Mouse (Mus musculus) embryonic fibroblast, embryonic 13.5 days (primary cell): ENCODE results near the gene Wfdc11.

Source experiments
- CTCF ChIP-seq: IDR thresholded peaks from 2 replicates; pipeline ENCODE4 v1.5.1; 2011; ENCODE audit warnings: mild to moderate bottlenecking, control low read depth, low read length, moderate library complexity, borderline replicate concordance; ENCODE audit not compliant: insufficient read depth
- POLR2A ChIP-seq: IDR thresholded peaks from 2 replicates; pipeline ENCODE4 v1.6.1; 2011; ENCODE audit warnings: low read depth, mild to moderate bottlenecking, control low read depth, low read length, moderate library complexity

DNA sequence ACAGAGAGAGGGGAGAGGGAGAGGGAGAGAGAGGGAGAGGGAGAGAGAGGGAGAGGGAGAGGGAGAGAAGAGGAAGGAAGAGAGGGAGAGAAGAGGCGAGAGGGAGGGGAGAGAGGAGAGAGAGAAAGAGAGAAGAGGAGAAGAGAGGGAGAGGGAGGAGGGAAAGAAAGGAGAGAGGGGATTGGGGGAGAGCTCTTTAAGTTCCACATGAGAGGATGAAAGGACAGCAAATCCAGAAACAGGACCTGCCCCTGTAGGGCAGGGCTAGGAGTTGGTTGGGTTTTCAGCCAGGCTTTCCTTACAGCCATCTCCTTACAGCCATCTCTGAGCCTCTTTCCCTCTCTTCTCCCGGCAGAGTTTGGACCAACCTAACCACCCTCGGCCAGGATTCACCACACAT, 10.9 kb upstream of the Wfdc11 start, which contains the start of gene Wfdc13:
- TF ChIP-seq POLR2A (no peak), CTCF (no peak)
